Mouse (Mus musculus) c-Kit-positive CD71-negative TER-119-negative erythroid progenitor cells, embryonic 14.5 days (primary cell): ENCODE results near the gene Kdm4b.

ENCODE experiments used
- DNase-seq: peaks from one replicate; pipeline ENCODE4 v3.0.0-alpha.2; 2013; ENCODE audit warnings: low read depth

Kdm4b gene

DNA sequence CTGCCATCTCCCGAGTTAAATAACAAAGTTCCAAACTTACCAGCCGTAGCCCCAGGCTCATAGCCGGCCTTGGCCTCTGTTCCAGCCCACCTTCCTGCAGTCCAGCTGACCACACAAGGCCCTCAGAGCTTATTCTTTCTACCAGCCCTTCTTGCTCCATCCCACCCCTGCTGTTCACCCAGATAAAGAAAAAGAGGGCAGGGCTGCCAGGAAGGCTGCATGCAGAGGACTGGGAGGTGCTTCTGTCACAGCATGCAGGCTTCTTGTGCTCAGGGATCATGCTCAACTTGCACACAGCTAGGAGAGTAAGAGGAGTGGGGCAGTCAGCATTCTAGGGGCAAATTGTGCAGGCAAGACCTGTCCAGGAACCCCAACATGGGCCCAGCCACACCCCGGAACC is 22.3 kb downstream of the Kdm4b start:
- DNase-seq: no peak

DNA sequence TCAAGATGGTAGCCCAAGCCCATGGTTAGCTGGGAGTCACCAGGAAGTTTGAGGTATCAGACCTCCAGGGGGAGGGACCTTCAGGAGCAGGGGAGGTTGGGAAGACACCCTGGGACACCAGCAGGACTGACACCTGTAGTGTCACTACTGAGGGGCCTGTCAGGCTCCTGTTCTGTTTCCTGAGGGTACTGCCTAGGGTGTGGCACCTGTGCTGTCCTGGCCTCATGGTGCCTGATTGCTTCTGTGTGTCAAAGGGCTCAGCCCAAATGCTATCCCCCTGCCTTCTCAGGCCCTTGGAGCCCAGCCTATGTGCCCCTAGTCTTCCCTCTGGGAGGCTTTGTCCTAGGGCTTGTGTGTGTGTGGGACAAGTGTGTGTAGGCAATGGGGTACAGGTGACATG is 22.7 kb downstream of the Kdm4b start:
- DNase-seq: no peak

DNA sequence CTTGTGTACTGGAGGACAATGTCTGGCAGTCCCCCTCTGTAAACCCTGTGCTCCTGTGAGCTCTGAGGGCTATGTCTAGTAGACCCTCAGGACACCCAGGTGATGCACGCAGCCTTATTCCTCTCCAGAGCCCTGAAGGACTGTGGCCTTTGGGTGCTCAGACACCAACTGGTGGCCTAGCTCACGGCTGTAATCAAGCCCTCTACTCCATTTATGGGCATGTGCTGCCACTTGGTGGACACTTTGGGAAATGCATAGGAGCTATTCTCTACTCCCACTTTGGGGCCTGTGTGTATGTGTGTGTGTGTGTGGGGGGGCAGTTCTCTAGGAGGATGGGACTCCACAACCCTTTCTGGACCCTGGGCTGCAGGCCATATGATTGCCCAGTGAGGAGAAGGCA is 24.8 kb downstream of the Kdm4b start:
- peak; percentile 75 for DNase-seq

DNA sequence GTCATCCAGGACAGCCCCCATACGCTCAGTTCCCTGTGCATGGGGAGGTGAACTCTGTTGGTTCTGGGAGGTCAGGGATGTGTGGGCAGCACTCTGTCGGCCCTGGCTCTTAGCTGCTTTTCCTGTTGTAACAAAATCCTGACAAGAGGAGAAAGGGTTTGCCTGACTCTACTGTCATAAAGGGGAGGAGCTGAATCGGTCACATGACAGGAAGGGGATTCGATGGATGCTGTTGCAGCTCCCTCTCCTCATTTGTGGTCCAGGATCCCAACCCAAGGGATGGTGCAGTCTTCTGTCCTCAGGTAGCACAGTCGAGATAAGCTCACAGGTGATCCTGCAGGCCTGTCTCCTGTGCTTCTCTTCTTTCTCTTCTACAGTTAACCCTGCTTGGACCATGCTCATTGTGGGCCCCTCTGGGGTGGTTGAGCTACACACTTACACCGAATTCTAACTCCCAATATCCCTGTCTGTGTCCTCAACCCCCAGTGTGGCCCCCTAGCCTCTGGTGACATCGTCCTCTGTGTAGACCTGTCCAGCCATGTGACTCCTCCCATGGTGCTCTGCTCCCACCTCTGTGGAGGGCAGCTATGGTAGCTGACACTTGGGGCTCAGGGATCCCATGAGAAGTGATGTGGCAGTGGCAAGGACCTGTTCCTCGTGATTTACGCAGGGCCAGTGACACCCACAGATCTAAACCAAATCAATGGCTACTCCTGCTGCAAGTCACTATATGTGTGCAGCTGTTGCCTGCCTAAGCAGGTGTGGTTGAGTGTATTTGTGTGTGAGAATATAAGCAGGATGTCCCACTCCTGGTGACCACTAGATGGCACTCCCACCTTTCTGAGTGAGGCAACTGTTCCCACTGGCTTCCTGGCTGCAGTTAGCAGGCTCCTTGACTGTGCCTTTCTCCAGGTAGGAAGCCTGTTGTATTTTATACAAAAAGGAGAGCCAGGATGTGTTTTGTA is 31.3 kb downstream of the Kdm4b start:
- DNase-seq: peak; percentile 66

DNA sequence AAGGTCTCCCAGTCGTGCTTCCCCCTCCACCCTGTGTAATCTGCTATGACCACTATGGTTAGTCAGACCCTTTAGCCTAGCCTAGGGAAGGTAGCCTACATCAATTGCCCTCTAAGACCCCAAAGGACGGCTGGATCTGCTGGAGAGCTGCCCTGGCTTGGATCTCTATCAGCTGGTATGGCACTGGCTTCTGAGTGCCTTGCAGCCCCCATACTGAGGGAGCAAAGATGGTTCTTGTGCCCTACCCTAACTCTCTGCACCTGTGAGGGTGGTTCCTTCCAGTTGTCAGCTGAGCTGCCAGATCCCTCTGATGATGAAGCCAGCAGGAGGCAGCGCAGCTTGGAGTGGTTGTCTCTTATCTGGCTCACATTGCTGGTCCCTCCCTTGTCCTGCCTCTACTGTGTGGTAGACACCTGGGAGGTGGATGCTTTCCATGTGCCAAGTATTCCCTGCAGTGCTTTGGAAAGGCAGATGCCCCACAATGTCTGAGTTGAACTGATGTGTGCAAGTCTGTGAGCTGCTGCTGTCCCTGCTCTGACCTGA is 33.4 kb downstream of the Kdm4b start:
- DNase-seq: no peak

DNA sequence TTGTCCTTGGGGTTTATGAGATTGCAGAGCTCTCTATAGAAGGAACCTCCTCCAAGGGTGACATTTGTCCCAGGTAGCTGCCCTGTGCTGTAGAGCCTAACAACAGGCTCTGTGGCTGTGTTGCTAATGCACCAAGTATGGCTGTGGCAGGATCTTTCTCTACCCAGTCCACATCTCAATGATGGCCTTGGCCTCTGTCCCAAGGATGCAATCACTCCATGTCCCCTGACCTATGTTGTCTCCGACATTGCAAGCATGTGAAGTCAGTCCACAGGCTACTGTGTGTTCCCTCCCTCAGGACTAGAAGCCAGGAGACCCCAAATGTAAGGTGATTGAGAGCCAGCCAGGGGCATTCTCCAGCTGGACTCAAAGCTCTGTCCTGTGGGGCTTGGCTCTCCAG is 34.0 kb downstream of the Kdm4b start:
- DNase-seq: no peak

DNA sequence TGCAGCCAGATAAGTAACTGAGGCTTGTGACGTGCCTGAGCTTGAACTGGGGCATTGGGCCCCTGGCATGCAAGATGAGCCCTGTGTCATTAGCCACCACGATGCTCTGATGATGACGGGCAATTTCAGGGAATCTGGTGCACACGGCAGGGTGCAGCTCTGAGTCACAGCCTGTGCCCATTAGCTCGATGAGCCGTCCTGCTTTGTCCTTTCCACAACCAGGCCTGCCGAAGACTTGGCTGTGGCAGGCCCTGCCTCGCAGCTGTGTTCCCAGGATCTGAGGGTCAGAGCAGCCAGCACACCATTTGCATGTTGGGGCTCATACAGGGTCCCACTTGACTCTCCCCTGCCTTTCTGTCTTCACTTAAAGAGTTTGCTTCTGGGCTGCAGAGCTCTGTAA is 34.6 kb downstream of the Kdm4b start:
- DNase-seq: no peak

DNA sequence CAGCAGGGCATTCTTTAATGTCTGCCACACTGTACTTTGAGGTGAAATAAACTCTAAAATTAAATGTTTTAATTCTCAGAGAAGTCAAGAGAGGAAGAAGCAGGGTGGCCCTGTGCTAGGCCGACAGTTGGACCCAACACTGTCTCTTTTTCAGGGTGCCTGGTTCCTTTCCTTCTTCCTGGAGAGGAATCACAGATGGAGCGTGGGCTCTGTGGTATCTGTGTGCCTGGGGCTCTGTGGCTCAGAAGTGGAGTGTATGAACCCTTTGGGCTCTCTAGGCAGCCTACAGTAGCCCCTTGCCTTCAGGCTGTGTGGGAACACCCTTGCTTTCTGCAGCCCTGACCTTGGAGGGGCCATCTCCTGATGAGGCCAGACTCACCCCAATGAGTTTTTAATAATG is 35.7 kb downstream of the Kdm4b start:
- DNase-seq: no peak

DNA sequence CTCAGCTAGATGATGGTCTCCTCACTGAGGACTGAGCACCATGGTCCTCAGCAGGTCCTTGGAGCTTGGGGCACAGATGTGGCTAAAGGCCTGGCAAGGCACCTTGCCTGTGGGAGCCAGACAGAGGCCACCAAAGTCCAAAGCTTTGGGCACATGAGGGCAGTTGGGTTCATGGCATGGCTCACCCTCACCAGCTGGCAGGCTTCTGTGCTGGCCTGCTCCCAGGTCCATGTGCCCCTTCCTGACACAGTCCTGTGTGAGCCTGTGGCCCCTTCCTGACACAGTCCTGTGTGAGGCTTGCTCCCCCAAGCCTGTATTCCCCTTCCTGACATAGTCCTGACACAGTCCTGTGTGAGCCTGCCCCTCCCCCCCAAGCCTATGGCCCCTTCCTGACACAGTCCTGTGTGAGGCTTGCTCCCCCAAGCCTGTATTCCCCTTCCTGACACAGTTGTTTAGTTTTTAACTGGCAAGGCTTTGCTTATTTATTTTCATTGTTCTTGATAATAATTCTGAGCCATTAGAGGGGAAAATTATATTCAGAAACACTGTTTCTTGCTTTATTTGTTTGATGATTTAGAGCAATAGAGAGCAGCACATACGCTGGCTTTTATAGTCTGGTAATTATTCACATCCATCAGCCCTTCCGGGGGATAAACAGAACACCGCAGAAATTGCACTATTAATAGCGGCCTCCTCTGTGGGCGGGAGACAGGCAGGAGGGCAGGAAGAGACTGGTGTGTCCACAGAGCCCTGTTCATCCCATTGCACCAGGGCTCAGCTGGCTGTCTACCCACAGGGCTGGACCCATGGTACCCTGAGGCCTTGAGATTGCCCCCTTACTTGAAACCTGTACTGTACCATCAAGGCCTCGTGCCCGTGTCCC is 40.2 kb downstream of the Kdm4b start:
- DNase-seq: no peak

DNA sequence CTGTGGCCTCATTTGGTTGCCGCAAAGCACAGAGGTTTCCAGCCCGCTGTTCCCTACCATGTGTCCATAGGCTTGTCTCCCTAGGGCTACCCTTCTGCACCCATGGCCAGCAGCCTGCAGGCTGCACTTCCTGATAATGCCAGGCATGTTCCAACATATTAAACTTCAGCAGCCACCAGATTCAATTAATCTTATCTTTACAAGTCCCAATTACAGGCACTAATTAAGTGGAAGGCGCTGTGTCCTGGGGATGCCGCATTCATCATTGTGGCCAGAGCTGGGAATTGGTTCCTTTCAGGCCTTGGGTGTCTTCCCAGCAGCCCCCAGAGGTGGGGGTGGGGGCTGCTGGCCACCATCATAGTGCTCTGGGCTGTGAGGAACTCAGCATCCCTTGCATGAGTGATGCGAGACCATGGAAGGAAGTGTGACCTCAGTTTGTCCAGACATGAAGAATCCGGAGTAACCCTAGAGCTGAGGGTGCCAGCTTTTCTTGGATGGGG is 42.5 kb downstream of the Kdm4b start:
- no peak for DNase-seq

DNA sequence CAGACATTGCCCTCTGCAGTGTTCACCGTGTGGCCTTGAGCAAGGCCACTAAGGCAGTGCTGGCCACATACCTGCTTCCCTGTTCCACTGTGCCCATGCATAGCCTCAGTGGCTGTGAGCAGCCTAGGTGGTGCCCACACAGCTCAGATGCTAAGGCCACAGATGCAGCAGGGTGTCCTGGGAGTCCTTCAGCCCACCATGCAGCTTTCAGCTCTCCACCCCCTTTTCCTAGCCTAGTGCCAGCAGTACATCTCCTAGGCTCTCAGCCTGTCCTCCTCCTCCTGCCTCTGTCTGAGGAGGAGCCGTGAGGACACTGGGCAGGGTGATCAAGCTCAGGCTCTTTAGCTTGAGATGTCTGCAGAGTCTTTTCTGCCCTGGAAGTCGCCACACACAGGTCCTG is 44.2 kb downstream of the Kdm4b start:
- DNase-seq: no peak

DNA sequence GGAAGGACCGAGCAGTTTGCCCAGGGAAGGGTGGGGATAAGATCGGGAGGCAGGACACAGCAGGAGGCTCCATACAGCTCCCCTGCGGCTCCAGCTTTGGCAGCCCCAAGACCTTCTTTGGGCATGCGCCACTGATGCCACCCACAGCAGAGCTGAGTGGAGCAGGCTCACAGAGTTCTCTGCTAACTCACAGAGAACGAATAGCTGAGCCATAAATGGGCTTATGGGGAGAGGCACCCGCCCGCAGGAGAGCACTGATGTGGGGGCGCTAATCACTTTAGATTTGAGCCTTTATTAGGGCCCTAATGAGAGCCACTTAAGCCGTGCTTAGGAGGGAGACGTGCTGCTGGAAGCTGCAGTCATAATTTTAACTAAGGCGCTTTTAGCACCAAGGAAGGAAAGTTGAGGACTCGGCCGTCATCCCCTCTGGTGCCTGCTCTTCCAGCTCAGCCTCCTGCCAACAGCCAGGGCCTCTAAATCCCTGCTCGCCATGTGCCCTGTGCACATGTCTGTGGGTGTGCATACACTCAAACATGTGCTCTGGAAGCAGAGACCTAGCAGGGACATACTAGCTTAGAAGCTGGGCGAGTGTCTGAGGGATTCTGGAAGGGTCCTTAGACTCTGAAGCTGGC is 45.3 kb downstream of the Kdm4b start:
- no peak for DNase-seq

DNA sequence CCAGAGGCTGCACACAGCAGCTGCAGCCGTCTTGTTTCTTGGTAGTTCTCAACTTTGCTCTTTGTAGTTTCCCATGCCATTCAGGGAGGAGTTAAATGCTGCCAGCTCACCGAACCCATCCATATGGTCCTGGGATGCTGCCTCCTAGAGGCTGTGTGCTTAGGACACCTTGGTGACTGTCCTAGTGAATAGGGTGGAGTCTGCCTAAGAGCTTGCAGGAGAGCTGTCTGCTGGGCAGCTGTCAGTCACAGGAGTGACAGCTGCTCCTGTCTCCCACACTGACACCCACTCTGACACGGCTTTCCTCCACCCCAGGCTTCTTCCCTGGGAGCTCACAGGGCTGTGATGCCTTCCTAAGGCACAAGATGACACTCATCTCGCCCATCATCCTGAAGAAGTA is 46.2 kb downstream of the Kdm4b start:
- DNase-seq: no peak

DNA sequence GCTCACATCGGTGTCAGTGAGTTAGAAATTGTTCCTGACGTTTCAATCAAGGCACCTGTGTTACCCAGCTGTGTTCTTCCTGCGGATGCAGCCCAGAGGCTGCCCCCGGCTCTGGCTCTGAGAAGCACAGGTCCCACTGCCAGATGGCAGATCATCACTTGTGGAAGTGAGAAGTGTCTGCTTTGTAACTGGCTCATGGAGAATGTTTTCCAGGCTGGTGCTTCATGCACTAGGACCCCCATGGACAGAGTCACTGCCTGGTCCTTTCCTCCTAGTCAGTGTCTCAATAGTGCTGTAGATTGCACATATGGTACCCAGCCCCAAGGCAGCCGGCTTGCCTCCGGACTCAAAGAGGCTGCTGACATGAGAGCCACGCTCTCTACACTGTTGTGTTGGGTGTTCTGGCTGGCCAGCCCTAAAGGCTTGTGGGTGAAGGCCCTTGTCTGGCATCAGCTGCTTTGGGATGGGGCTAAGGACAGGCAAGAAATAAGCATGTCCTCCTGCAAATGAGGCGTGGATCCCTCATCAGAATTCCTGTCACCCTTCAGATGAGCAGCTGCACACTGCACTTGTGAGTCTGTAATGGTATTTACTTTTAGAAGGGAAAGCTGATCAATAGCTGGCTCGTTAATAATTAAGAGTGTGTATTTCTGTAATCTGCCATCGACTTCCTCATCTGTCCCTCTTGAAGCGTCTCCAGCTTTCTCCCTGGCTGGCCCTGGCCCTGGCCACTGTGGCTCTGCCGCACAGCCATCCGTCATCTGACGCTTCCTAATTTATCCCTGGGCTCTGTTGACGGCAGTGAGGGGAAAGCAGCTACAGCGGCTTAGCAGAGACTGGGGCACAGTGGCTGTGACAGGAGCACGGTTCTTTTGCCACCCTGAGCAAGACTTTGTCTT is 47.5 kb downstream of the Kdm4b start:
- no peak for DNase-seq

DNA sequence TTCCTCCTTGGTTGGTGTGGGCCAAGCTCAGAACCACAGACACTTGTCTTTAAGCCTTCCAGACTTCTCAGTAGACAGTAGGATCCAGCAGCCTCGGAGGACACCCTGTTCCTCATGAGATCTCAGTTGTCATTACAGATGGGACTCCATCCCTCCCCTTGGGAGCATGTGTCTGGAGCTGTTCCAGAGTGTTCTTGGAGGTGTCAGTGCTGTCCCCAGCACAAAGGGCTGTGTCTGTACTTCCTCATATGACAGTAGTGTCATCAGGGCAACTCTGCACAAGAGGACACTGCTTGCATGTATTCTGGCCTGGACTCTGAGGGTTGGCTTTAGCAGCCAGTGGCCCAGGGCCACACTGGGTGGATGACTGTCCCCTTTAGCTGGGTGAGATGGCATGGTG is 49.0 kb downstream of the Kdm4b start:
- DNase-seq: no peak

DNA sequence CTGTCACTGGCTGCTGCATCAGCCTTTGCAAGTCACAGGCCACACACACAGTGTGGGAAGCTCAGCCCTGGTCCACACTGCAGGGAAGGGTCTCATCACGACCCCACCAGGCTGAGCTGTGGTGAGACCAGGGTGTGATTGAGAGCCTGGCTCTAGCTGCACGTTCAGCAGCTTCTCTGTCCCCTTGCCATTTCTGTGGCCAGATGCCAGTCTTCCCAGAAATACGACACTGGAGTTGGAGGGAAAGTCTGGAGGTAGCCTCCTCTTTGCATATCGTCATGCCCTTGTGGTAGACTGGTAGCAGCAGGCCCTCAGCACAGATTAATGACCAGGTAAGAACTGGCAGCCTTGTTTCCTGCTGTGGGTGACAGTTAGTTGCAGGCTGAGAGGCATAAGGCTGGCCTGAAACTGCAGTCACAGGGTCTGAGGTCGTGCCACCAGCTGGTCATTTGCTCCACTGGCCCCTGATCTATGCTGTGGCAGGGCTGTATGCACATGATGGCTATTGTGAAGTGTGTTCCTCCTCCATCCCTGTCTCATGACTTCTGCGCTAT is 53.5 kb downstream of the Kdm4b start:
- no peak for DNase-seq

DNA sequence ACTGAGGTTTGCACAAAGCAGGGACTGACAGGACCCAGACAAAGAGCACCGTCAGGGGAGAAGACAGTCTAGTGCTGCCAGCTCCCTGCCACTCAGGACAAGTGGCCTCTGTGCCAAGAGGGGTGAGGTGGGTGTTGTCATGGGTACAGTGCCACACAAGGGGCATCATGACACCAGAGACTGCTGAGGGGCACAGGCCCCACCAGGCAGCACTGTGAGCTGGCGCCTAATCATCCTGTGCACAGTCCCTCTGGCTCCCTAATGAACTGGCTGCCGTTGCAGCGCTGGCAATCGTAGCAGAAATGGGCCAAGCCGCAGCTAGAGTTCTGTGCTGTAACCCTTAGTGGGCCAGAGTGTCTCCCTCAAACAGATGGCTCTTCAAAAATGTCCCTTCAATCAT is 54.4 kb downstream of the Kdm4b start:
- no peak for DNase-seq

DNA sequence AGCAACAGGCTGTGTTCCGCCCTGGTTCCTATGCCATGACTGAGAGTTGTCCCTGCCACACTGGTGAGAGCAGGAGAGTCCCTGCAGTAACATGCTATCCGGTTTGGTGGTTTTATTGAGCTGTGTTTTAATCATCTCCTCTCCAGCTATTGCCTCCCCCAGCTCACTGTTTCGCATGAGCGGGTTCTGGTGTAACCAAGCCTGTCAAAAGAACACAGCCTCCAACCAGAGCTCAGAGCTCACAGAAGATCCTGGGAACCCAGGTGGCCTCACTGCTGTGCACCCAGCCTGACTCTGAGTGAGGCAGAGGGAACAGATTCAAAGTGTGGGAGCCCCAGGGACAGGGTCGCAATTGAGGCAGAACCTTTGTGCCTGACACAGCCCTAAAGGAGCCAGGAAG is 55.3 kb downstream of the Kdm4b start:
- no peak for DNase-seq

DNA sequence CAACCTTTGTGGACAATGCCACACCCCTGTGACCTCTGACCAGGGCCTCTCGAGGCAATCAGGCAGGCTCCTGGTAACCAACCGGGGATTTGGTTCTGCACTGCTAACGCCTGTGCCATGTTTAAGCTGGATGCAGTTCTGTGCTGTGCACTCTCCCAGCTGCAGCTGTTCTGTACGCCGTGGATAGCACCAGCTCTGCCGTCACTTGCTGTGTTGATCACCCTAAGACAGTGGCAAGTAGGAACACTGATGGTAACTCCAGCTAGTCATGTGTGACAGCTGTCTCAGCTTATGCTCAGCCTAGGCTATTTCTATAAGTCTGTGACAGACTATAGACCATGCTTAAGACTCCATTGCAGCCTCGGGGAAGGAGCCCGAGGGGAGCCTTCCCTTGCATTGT is 57.1 kb downstream of the Kdm4b start:
- no peak for DNase-seq

DNA sequence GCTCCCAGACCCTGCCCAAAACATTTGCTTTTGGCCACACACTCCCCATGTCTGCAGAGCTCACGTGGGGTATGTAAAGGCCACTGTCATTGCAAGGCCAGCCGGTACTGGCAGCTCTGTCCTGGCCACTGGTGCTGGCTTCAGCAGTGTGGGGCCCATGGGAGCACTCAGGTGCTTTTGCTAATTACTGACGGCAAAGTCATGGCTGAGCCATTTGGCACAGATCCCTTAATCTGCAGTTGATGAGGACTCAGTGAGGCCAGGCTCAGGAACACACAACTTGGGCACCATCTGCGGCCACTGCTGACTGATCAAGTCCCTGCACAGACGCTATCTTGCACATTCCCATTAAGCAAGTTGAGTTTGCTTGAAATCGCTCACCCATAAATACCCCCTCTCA is 59.0 kb downstream of the Kdm4b start:
- no peak for DNase-seq

DNA sequence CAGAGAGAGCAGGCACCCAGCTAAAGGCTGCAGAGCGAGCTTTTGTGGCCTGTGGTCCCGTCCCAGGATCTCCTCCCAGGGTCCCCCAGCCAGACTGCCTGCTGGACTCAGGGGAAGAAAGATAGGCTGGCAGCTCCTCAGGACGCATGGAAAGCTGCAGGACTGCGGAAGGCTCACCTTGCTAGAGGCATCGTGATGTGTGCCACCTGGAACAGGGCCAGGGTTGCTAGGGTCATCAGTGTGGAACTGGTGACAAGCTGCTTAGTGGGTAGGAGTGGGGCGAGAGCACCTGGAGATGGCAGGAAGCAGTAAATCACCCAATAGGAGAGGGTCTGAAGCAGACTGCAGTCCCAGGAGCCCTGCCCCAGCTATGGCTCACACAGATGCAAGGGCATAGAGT is 61.8 kb downstream of the Kdm4b start:
- no peak for DNase-seq
